Mouse (Mus musculus) heart, embryonic 13.5 days (tissue): ENCODE data around the gene Tmprss15. TPM values are rescaled to one million over a fixed set of nuclear protein-coding genes. Genes with fewer than 3 reads are reported as not detected.

Experiments
- polyA plus RNA-seq: library from polyadenylated mRNA; unstranded; fragments of >200 nt; fragmentation: Nextera tagmentation; extraction: Ambion mirVana; gene quantifications from 2 replicates; pipeline ENCODE4 v1.2.1, GENCODE M21; 2015

Tmprss15 gene
- polyA plus RNA-seq, 1 experiment from 2014 or later = not detected

Other genes with a start within 250 kb of the Tmprss15 start
- 0.72 and 0.75 TPM in 2 replicates for gene Chodl, start 160.1 kb downstream of the Tmprss15 start, polyA plus RNA-seq